Mouse (Mus musculus) retina, adult 2 months (tissue): ENCODE results near the gene Sox13.

Experiments used
- DNase-seq: peaks from one replicate; pipeline ENCODE4 v3.0.0-alpha.2; 2012; ENCODE audit warnings: low read depth, low spot score

Sox13 gene

DNA sequence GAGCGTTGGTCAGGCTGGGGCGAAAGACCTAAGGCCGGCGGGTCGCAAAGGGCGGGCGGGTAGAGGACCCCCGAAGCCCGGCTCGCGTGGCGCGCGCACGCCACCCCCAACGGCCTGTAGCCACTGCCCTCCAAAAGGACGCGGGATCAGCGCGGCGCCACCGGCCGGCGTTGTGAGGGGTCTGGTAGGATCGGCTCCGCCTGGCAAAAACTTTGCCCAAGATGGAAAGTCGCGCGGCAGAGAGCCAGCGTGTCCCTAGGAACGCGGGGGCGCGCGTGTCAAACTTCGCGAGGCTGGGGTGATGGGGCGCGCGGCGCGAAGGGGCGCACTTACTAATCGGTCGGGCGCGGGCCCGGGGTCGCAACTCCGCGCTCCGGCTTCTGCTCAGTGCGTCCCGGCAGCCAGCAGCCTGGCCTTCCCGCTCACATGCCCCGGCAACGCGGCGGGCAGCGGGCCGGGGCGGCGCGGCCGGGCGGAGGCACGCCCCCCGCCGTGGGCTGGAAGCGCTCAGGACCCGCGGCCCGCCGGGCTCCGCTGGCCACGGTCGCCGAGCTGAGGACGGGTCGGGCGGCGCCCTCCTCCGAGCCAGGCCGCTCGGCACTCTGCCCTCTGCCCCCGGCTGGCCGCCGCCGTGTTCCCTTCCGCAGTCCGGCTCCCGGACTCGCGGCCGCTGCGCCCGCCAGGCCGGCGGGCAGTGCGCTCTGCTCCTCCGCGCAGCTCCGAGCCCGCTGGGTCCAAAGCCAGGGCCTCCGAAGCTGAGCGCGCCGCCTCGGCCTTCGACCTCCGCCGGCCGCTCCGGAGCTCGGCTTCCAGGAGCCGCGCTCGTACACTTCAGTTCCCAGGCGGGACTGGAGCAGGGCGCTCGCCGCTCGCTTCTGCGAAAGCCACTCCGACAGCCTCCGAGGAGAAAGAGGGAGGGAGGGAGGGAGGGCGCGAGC is at the start of gene Sox13:
Gene Sox13, minus strand, starts transcription at position 835 of the 938 bp plus-strand sequence.
- peak; percentile 9 for DNase-seq

DNA sequence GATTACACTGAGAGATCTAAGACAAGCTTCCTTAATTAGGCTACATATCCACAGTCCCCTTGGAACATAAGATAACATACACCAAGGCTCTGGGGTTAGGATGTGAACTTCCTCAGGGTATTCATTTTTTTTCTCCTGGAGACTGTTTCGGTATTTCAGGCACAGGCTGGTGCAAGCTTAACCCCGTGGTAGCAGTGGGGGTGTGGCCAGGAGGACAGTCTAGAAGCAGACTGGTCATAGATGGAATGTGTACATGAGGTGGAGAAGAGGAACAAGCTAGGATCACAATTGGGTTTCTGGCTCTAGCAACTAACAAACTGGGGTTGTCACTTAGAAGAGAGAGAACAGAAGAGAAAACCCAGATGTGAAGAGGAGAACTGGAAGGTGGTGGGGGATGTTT is 47.4 kb upstream of the Sox13 start:
- DNase-seq, result no peak

DNA sequence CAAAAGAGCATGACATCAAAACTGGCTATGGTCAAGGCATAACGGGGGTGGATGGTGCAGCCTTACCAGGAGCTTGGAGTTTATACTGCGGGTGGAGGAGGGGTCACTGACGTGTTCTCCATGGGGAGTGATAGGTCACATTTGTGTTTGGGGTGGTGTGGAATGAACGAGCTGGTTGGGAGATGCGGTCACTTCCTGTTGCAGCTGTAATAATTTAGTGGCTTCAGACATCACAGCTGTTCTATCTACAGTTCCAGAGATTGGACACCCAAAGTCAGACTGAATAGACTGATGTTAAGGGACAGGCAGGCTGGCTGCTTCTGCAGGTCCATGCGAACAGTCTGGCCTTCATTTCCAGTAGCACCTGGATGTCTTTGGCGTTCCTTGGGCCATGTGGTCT is 46.9 kb upstream of the Sox13 start:
- no peak for DNase-seq

DNA sequence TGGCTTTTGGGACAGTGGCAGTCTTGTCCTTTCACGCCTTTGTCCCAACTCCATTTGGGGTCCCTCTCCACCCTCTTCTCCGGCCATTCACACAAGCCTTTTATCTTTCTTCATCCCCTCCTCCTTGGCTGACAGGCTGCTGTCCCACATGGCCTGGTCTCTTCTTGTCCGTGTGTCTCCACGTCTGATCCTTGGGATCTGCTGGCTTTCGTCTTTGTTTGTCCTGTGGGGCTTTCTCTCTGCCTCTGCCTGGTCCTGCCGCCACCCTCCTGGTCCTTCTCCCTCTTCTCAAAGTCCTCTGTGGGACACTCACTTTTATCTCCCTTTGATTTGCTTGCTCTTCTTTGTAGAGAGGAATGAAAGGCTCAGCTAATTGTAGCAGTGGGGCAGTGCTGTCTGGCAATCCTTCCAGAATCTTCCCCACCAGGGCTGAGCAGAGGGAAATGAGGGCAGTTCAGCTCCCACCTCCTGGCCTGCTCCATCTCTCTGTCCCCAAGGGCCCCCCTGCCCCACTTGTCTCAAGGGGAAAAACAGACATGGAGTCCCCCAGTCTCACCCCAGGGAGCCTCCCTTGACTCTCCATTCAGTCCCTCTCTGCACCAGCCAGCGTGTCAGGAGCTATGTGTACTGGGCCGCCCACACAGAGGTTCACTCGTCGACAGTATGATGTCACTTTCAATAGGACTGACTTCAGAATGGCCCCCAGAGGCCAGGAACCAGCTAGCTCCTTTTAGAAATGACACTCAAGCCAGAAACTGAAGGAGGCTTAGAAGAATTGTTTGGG is 46.3 kb upstream of the Sox13 start:
- DNase-seq, result no peak

DNA sequence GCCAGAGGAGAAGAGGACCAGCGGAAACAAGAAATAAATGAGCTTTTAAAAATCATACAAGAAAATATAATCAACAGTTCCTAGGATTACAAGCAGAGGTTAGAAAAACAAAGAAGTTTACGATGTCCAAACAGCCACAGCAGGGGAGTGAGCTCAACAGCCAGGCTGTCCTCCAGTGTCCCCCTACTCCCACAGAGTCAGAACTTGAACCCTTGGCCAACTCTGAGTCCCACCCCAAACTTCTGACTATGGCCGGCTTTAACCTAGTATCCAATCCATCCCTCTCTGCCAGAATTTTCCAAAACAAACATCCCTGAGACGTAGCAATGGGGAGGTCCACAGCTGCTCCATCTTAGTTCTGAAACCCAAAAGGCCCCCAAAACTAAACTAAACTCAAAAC is 45.0 kb upstream of the Sox13 start:
- DNase-seq, result no peak

DNA sequence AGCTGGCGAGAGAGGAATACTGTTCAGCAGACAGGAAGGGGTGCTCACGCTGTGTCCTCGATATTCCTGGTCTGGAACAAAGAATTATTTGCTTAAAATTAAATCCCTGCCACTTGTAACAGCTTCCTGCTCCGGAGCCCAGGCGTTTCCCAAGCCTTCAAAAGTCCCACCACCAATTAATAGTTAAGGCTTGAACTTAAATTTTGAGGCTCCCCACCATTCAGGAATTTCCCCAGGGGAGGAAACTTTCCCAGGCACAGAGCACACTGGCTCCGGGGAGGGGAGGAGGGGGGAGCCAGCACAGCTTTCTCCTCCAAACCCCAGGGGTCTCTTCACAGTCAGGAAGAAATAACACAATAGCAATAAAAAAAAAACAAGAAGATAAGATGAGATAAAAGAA is 44.6 kb upstream of the Sox13 start:
- no peak for DNase-seq

DNA sequence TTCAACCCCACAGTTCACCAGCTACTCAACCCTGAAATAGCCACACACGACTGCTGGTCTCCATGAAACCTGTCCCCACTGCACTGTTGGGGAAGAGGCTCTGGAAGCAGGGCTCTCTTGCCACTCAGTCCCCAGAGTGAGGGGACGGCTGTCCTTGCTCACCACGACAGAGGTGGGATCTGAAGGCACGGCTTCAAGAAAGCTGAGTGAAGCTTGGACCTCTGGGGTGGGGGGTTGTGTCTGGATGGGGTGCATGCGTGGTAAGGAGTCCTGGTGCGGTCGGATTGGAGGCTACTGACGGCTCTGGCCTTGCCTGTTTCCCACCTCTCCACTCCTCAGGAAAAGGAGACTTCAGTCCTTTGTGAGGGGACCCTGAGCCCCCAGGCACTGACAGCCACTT is 43.7 kb upstream of the Sox13 start:
- DNase-seq, result no peak

DNA sequence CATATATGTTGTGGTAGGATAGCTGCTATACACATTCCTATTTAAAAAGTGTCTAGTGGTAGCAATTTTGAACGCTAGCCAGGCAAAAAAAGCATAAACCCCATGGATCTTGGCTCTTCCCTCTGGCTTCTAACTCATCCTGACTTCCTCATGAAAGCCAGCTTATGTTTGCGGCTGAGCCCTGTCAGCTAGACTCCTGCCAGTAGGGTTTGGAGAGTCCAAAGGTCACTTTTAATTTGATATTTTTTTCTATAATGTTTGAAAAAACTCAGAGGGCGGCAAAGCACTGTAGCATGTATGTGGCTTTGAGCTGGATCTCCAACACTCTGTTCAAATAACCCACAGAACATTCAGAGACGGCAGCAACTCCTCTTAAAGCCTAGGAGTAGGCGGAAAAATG is 39.0 kb upstream of the Sox13 start:
- DNase-seq, result no peak

DNA sequence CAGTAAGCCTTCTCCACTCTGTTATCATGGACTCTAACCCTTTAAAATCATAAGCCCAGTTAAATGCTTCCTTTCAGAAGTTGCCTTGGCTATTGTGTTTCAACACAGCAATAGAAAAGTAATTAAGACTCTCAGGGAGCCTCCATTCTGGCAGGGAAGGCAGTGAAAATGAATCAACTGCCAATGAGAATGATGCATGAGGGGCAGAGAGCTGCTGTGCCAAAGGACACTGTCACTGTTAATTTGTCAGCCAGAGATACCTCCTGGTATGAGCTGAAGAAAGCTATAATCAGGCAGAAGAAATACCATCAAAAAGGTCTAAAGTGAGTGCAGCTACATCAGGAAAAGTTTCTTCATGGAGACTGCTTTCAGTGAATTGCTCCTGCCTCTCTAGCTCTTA is 36.8 kb upstream of the Sox13 start:
- DNase-seq, result no peak

DNA sequence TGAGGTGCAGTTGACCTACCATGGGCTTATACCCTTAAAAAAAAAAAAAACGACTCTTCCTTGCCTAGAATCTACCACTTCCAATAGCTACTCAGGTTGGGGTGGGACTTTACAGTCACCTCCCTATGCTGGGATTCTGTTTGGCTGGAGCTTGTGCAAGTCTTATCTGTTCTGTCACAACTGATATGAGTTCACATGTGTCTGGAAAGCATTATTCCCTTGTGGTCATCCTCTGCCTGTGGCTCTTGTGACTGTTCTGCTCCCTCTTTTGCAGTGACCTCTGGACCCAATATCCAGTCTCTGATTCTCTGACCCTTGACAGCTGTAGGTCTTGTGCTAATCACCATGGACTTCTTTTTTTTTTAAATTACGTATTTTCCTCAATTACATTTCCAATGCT is 31.9 kb upstream of the Sox13 start:
- DNase-seq, result no peak

DNA sequence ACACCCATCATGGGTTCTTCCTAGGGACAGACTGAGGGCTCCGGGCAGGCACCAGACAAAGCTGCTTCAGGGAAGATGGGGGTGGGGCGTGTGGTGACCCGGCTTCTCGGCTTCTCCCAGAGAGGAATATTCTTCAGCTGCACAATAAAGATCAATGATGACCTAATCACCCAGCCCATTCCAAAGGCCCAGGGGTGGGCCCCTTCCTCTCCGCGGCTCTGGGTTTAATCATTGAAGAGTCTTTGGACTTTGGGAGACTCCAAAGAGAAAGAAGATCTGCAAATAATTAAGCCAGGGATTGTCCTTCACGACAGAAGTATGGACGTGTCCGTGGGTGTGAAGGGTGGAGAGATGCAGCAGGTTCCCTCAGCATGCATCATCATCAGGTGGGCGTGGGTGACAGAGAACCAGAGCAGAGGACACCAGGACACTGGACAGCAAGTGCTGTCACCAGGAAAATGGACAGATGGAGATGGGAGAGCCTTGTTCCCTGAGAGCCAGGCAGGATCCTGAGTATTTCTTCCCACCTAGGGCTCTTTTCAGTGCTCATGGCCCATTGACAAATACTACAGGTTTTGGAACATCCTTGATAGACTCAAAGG is 28.5 kb upstream of the Sox13 start:
- no peak for DNase-seq

DNA sequence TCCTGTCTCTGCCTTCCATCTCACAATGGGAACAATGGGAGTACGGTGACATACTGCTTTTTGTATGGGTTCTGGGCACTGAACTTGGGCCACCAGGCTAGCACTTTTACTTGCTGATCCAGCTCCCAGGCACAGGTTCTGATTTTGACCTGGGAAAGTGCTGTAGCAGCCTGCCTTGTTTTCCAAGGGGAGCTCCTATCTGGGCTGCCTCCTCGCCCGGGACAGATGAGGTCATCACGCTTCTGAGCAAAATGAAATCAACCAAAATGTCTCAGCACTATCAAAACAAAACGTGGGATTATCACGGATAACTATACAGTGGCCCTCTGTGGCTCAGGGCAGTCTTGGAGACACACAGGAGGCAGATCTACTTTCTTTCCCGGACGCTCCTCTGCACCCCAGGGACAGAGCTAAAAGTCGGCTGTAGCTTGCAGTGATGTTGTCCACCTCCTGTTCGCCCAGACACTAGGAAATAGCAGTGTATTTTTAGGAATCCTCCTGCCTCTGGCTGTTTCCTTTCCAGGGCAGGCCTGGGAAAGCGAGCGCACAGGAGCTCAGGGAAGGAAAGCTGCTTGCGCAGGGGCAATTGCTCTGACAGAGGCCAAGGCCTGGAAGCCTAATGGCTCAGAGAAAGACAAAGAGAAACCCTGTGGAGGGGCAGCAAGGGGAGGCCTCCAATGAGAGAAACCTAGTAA is 27.8 kb upstream of the Sox13 start:
- DNase-seq, result no peak

DNA sequence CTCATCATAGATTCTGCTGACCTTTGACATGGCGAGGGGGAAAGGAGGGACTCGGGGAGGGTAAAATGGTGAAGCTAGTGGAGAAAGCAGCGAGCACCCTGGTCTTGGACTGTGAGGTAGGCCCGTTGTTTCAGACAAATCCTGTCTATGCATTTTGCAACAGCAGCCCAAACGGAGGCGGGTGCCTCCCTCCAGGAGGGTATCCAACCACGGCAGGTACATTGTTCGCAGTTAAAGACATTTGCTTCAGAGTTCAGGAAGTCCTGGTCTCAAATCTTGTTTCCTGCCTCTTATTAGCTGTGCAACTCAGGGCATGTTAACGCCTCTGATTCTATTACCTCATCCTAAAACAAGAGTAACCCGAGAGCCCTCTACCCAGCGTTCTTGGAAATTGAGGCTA is 26.8 kb upstream of the Sox13 start:
- DNase-seq, result no peak

DNA sequence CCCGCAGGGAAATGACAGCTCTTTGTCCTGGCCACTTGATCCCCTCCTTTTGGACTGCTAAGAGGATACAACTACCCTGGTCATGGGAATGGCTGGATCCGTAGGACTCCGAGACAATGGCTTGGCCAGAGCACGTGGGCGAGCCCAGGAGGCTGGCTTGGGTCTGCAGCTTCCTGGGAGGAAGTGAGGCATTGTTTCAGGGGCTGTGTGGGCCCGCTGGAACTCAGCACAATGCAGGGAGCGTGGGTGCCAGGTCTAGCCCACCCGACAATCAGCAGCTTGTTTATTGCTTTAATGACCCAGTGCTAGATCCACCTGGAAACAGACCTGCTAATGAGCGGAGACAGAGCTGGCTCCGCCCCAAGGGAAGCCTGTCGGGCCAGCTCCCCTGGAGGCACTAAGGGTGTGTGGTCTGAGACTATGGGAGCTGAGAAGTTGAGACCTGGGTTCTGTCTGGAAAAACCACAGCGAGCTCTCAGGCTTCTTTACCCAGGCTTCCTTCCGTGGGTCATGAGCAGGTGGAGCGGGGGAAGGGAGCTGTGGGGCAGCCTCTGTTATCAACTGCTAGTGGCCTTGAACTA is 24.3 kb upstream of the Sox13 start:
- no peak for DNase-seq

DNA sequence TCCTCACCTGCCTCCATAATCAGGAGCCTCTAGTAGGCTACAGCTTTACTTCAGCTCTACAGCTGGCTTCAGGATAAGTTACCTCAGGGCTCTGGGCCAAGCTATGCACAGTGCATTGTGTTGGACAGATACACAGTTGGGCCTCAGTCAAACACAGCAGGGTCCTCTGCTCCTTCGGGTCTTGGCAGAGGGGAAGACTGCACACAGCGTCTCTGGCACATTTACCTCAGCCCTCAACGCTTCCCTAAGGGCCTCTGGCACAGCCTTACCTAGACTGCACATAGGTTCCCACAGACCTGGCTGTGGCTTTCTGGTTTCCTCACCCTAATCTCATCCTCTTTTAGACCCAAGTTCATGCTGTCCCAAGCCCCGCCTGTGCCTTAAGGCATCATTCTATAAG is 22.1 kb upstream of the Sox13 start:
- no peak for DNase-seq

DNA sequence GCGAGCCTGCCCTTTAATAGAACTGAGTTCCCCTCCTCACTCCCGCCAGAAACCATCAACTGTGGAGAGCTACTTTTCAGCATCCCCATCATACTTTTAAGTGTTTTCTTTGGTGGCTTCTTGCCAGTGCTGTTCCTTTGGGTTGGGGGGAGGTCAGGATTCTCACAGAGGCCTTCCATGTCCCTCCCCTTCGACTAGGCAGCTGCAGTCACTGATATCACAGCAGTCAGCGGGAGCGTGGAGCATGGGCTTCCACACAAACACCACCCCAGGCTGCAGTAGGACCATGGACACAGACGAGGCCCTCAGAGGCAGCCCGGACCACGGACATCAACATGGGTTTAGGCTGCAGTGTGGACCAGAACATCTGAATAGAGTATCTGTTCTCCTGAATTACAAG is 20.1 kb upstream of the Sox13 start:
- DNase-seq, result no peak

DNA sequence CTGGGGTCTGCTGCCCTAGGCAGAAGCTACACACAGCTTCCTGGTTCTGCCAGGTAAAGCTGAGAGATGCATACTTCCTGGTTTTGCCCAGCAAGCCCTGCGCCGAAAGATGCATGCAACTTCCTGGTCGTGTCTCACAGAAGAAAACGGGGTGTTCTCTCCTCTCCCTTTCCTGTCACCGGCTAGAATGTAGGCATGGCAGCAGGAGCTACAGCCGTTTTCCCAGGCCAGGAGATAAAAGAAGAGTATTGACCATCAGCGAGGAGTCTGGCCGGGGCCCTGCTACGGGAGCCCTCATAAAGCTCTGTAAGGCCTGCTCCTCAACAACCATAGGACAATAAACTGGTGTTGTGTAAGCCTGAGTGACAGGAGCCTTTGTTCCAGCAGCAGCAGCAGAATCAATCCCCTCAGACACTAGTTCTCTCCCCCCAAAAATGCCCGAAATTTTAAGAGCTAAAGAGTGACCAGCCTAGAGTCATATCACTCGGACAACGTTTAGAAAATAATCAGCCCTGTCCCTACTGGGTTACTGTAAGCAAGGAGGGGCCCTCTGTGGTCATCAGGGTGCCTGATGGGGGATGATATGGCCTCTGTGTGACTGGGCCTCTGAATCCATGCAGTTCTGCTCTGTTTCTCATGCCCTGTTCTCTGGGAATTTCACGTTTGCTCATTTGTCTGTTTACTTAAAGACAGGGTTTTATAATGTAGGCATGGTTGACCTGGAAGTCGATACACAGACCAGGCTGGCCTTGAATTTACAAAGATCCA is 13.9 kb upstream of the Sox13 start:
- DNase-seq, result no peak

DNA sequence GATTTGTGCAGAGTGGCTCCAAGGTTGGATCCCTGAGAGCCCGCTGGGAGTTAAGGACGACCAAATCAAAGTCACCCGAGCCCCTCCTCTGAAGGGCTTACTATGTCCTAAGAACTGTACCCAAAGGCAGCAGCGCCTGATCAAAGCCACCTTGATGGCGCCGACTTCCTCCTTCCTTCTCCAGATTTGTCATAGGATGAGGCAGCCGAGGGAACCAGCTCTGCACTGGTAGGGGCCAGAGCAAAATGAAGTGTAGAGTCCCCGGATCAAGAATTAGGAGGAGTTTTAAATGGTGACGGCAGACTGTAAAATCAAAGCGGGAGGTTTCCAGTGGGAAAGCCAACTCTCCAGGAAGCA is 10.6 kb upstream of the Sox13 start:
- no peak for DNase-seq

DNA sequence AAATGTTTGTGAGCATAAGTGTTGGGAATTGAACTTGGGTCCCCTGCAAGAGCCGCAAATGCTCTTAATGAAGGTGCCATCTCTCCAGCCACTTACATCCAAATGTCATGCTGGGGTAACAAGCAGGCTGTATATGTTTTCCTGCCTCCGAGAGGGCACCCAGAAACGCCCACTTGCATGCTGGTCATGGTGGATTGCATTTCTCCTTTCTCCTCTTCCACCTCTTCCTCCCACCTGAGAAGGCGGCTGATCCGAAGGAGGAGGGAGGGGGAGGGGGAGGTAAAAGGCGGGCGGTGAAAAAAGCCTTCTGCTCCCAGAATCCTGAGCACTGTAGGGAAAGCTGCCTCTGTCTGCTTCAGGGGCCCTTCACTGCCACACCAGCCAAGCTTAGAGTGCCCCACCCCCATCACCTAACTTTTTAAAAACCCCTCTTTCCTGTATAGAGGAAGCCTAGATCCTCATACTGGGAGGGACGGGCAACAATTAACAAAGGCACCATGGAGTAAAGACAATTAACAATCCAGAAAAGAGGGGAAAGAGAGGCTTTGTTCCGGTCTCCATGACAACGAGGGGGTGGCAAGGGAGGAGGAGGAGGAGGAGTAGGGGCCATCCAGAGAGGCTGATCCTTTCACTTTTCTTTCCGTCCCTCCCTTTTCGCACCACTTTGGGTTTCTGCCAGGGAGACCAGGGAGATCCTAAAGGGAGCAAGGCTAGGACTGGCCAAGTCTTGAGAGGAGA is 10.0 kb upstream of the Sox13 start:
- DNase-seq, result no peak

DNA sequence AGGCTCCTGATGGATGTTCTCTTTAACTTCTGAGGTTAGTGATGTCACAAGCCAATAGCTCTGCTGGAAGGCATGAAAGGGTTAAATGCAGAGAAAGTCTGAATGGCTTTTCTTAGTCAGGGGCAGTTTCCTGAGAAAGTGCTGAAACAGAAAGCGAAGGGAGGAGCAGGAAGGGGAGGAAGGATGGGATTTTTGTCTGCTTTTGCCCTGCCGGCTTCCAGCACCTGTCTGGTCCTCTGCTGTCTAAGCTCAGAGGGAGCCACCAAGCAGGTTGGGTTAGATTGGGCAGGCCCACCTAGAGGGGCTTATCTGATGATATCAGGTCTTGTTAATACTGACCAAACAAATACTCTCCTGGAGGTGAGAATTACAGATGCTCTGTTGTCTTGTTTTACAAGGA is 8.4 kb upstream of the Sox13 start:
- no peak for DNase-seq
